Mouse (Mus musculus) gastrocnemius, postnatal 4 days (tissue): ENCODE data around the gene Pofut1. TPM values are rescaled to one million over a fixed set of nuclear protein-coding genes. Genes with fewer than 3 reads are reported as not detected.

ENCODE experiments used
- DNase-seq, 2 experiments: peaks; one replicate each; pipeline ENCODE4 v3.0.0; 2021 to 2022; ENCODE audit warnings: low spot score in 2 of 2, mixed read lengths in 2 of 2
- total RNA-seq, 2 experiments: library from RNA; stranded (reverse); gene quantifications; 2 replicates each; pipeline ENCODE4 v1.2.3; 2021

Pofut1 gene
- total RNA-seq, 2 experiments from 2014 or later, result 45.3 to 46.9 TPM

- no peak for DNase-seq
These were observed 45.2 kb downstream of the Pofut1 start for GRCm38 (mm10) chr2:153286524-153286923.

GRCm38 (mm10) chr2:153287835-153288234 lies 46.5 kb downstream of the Pofut1 start:
- DNase-seq, result no peak

GRCm38 (mm10) chr2:153290938-153291928 lies 49.9 kb downstream of the Pofut1 start, which contains the start of gene Kif3b:
TSS of gene Kif3b (plus strand) at chr2:153291413.
- DNase-seq, result peak; percentile 68 to 84

GRCm38 (mm10) chr2:153292305-153292861 lies 51.0 kb downstream of the Pofut1 start:
- no peak for DNase-seq

GRCm38 (mm10) chr2:153295196-153295595 lies 53.9 kb downstream of the Pofut1 start:
- DNase-seq, result no peak

GRCm38 (mm10) chr2:153297771-153298170 lies 56.4 kb downstream of the Pofut1 start:
- DNase-seq, result no peak

GRCm38 (mm10) chr2:153298460-153298859 lies 57.1 kb downstream of the Pofut1 start:
- DNase-seq, result no peak

- DNase-seq, result no peak
These were observed 57.5 kb downstream of the Pofut1 start for GRCm38 (mm10) chr2:153298863-153299262.

- no peak for DNase-seq
These were observed 59.8 kb downstream of the Pofut1 start for GRCm38 (mm10) chr2:153301123-153301522.

- no peak for DNase-seq
These were observed 63.9 kb downstream of the Pofut1 start for GRCm38 (mm10) chr2:153305240-153305639.

GRCm38 (mm10) chr2:153308586-153308985 lies 67.3 kb downstream of the Pofut1 start:
- no peak for DNase-seq

GRCm38 (mm10) chr2:153309106-153309505 lies 67.8 kb downstream of the Pofut1 start:
- no peak for DNase-seq

- DNase-seq, result no peak
These were observed 68.9 kb downstream of the Pofut1 start for GRCm38 (mm10) chr2:153310228-153310627.

- no peak for DNase-seq
These were observed 71.6 kb downstream of the Pofut1 start for GRCm38 (mm10) chr2:153312884-153313283.

- DNase-seq, result no peak
These were observed 77.1 kb downstream of the Pofut1 start for GRCm38 (mm10) chr2:153318408-153318807.

GRCm38 (mm10) chr2:153319036-153319643 lies 77.8 kb downstream of the Pofut1 start:
- no peak for DNase-seq

Other genes starting within 250 kb of the Pofut1 start
- gene Pdrg1, start 226.1 kb upstream of the Pofut1 start, total RNA-seq, result 10 to 100 TPM; 55.6 to 64.3 TPM
- 1 to 10 TPM; 1.1 to 1.2 TPM for gene Xkr7, start 209.7 kb upstream of the Pofut1 start, total RNA-seq
- 10 to 100 TPM in 1 of 2 experiments, 1 to 10 TPM in 1; 9.6 to 10.3 TPM for gene Ccm2l, start 175.6 kb upstream of the Pofut1 start, total RNA-seq
- gene Hck, start 133.1 kb upstream of the Pofut1 start, total RNA-seq, result 1 to 10 TPM; 3.1 to 3.4 TPM
- gene Tm9sf4, start 80.2 kb upstream of the Pofut1 start, total RNA-seq, result 10 to 100 TPM; 79.4 to 83.5 TPM
- gene Tspyl3, start 16.1 kb upstream of the Pofut1 start, total RNA-seq, result 1 to 10 TPM; 3.8 to 4.0 TPM
- 10 to 100 TPM; 13.4 to 13.6 TPM for gene Plagl2, start 107 bp upstream of the Pofut1 start, total RNA-seq
- gene Kif3b, start 49.9 kb downstream of the Pofut1 start, total RNA-seq, result 1 to 10 TPM; 8.9 to 9.1 TPM
- 10 to 100 TPM; 27.1 to 28.9 TPM for gene Asxl1, start 104.3 kb downstream of the Pofut1 start, total RNA-seq